Mouse (Mus musculus): Measurements from ENCODE around the gene Itgax. TPM values are rescaled to one million over a fixed set of nuclear protein-coding genes. Genes with fewer than 3 reads are reported as not detected.
A peak's percentile ranks its signal among the peaks of the same experiment; 100 is the strongest.

Gene Itgax
- total RNA-seq (2021) (under 1 TPM; 0.23 to 0.37 TPM), polyA plus RNA-seq (2012; rRNA removed) (0.35 and 1.2 TPM in 2 replicates)
- long read RNA-seq, result 0 reads

- no peaks in the 10 kb centered on the region for H3K79me2 ChIP-seq (replicated peaks; ENCODE audit: control insufficient read depth, insufficient read depth, low read length)
- TF ChIP-seq CTCF (IDR thresholded peaks at IDR 0.05) (no peak), EP300 (IDR thresholded peaks at IDR 0.05; ENCODE audit: insufficient read depth, low read depth, low read length) (no peak), POLR2A (IDR thresholded peaks at IDR 0.05; ENCODE audit: insufficient read depth, low read depth, low read length) (no peak)
- H3K9ac ChIP-seq (ENCODE audit: low read depth, low read length), result no peak within 1 kb of the TSS
- no peak within 1 kb of the TSS for H3K4me3 ChIP-seq
- DNase-seq, result no peak
- intact Hi-C loops (cut with DNase I), result no loop called here
- H3K36me3 ChIP-seq (ENCODE audit: control insufficient read depth, insufficient read depth, low read length), result peaks cover 3% of the 10 kb centered on the region; the same call in 1 of the 2 replicates
- no peak within 1 kb of the TSS for H3K27ac ChIP-seq
- 51% methylated on average over 8 of the region's 8 CpGs for WGBS
- H3K4me1 ChIP-seq (ENCODE audit: control insufficient read depth, insufficient read depth, low read length), result peaks cover 2% of the 10 kb centered on the region
- no peaks in the 10 kb centered on the region for H3K27me3 ChIP-seq (ENCODE audit: control insufficient read depth, insufficient read depth, low read length)
Measured at GRCm38 (mm10) chr7:128128741-128129720, at the start of gene Itgax. Itgax (plus strand) TSS chr7:128129547.

DNA sequence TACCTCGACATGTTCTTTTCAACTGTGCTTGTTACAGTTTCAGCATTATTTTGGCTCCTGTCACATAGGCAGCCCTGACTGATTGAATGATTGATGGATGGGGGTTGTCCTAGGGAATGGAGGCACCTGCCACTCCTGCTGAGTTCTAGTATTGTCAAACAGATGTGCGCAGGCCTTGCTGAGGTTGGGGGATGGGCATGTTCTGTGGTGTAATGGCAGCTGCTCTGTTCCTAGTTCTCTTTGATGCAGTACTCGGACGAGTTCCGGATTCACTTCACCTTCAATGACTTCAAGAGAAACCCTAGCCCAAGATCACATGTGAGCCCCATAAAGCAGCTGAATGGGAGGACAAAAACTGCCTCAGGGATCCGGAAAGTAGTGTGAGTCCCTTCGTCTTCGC lies 49.3 kb upstream of the Itgax start:
- Histone ChIP-seq H3K4me1 (ENCODE audit: control insufficient read depth, insufficient read depth, low read length) (no peaks in the 10 kb centered on the region), H3K9ac (ENCODE audit: low read depth, low read length) (no peak overlapping the region), H3K4me3 (no peak overlapping the region), H3K27me3 (ENCODE audit: control insufficient read depth, insufficient read depth, low read length) (no peaks in the 10 kb centered on the region), H3K27ac (no peak overlapping the region), H3K36me3 (ENCODE audit: control insufficient read depth, insufficient read depth, low read length) (no peaks in the 10 kb centered on the region), H3K79me2 (replicated peaks; ENCODE audit: control insufficient read depth, insufficient read depth, low read length) (no peaks in the 10 kb centered on the region)
- DNase-seq, result no peak
- WGBS, result 87% methylated on average over 8 of the region's 8 CpGs
- intact Hi-C loops (cut with DNase I), result no loop called here
- no peak for TF ChIP-seq POLR2A (IDR thresholded peaks at IDR 0.05; ENCODE audit: insufficient read depth, low read depth, low read length)
- TF ChIP-seq CTCF (IDR thresholded peaks at IDR 0.05), result no peak
- no peak for TF ChIP-seq EP300 (IDR thresholded peaks at IDR 0.05; ENCODE audit: insufficient read depth, low read depth, low read length)

DNA sequence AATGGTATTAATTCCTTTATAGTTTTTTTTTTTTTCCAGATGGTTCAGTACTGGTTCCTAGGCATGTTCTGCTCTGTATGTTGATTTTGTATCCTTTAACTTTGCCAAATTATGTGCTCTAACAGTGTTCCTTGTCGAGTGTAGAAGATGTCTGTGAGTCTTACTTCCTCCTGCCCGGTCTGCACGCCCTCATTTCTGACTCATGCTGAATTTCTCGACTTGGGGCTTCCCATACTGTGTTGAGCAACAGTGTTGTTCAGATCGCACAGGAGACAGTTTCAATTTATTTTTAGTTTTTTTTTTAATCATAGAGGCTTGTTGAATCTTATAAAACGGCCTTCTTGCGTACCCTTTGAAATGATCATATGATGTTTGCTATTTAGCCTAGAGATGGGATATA lies 40.2 kb upstream of the Itgax start:
- 71% methylated on average over 7 of the region's 7 CpGs for WGBS
- intact Hi-C loops (cut with DNase I), result no loop called here
- Histone ChIP-seq H3K9ac (ENCODE audit: low read depth, low read length) (no peak overlapping the region), H3K4me1 (ENCODE audit: control insufficient read depth, insufficient read depth, low read length) (no peaks in the 10 kb centered on the region), H3K36me3 (ENCODE audit: control insufficient read depth, insufficient read depth, low read length) (no peaks in the 10 kb centered on the region), H3K4me3 (no peak overlapping the region), H3K79me2 (replicated peaks; ENCODE audit: control insufficient read depth, insufficient read depth, low read length) (no peaks in the 10 kb centered on the region), H3K27ac (no peak overlapping the region), H3K27me3 (ENCODE audit: control insufficient read depth, insufficient read depth, low read length) (no peaks in the 10 kb centered on the region)
- TF ChIP-seq EP300 (IDR thresholded peaks at IDR 0.05; ENCODE audit: insufficient read depth, low read depth, low read length) (no peak), CTCF (IDR thresholded peaks at IDR 0.05) (no peak), POLR2A (IDR thresholded peaks at IDR 0.05; ENCODE audit: insufficient read depth, low read depth, low read length) (no peak)
- DNase-seq, result no peak

- H3K9ac ChIP-seq (ENCODE audit: low read depth, low read length), result no peak overlapping the region
- WGBS, result 85% methylated on average over 1 of the region's 1 CpGs
Measured at GRCm38 (mm10) chr7:128098135-128098534, 31.2 kb upstream of the Itgax start.

DNA sequence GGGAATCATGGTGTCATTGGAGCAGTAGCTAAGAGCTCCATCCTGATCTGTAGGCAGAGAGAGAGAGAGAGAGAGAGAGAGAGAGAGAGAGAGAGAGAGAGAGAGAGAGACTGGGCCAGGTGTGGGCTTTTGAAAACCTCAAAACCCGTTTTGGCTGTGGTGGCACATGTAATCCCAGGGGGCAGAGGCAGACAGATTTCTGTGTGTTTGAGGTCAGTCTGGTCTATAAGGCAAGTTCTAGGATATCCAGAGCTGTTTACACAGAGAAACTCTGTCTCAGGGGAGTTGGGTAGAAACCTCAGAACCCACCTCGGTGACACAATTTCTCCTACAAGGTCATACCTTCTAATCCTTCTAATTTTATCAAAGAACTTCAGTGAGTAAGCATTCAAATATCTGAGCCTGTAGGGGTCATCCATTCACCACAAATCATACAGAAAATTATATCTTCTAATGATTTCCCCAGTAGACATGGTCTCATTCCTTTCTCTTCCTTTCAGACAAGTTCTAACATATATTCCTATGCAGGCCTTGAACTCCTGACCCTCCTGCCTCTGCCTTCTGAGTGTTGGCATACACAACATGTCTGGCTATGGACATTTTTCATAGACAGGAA lies 28.5 kb upstream of the Itgax start:
- Histone ChIP-seq H3K4me3 (no peak overlapping the region), H3K9ac (ENCODE audit: low read depth, low read length) (no peak overlapping the region), H3K27ac (no peak overlapping the region), H3K4me1 (ENCODE audit: control insufficient read depth, insufficient read depth, low read length) (no peaks in the 10 kb centered on the region), H3K36me3 (ENCODE audit: control insufficient read depth, insufficient read depth, low read length) (no peaks in the 10 kb centered on the region), H3K79me2 (replicated peaks; ENCODE audit: control insufficient read depth, insufficient read depth, low read length) (no peaks in the 10 kb centered on the region), H3K27me3 (ENCODE audit: control insufficient read depth, insufficient read depth, low read length) (no peaks in the 10 kb centered on the region)
- intact Hi-C loops (cut with DNase I), result loop anchor here (1.0 kb wide), 1 partner anchor 107 kb away; no protein-coding TSS in a partner anchor
- DNase-seq, result no peak
- TF ChIP-seq CTCF (IDR thresholded peaks at IDR 0.05), result peak; percentile 35
- TF ChIP-seq EP300 (IDR thresholded peaks at IDR 0.05; ENCODE audit: insufficient read depth, low read depth, low read length), result no peak
- no peak for TF ChIP-seq POLR2A (IDR thresholded peaks at IDR 0.05; ENCODE audit: insufficient read depth, low read depth, low read length)
- WGBS, result 58% methylated on average over 2 of the region's 2 CpGs

More at GRCm38 (mm10) chr7:128098135-128098534, 31.2 kb upstream of the Itgax start:
- DNase-seq, result no peak
- Histone ChIP-seq H3K79me2 (replicated peaks; ENCODE audit: control insufficient read depth, insufficient read depth, low read length) (no peaks in the 10 kb centered on the region), H3K27me3 (ENCODE audit: control insufficient read depth, insufficient read depth, low read length) (no peaks in the 10 kb centered on the region), H3K27ac (no peak overlapping the region), H3K36me3 (ENCODE audit: control insufficient read depth, insufficient read depth, low read length) (no peaks in the 10 kb centered on the region), H3K4me3 (no peak overlapping the region), H3K4me1 (ENCODE audit: control insufficient read depth, insufficient read depth, low read length) (no peaks in the 10 kb centered on the region)
- TF ChIP-seq EP300 (IDR thresholded peaks at IDR 0.05; ENCODE audit: insufficient read depth, low read depth, low read length), result no peak
- peak; percentile 35 for TF ChIP-seq CTCF (IDR thresholded peaks at IDR 0.05)
- no peak for TF ChIP-seq POLR2A (IDR thresholded peaks at IDR 0.05; ENCODE audit: insufficient read depth, low read depth, low read length)
- intact Hi-C loops (cut with DNase I), result no loop called here

Data from heart, adult 2 months (tissue).